Mouse (Mus musculus): ENCODE data around the gene Fras1.

The Fras1 gene

DNA sequence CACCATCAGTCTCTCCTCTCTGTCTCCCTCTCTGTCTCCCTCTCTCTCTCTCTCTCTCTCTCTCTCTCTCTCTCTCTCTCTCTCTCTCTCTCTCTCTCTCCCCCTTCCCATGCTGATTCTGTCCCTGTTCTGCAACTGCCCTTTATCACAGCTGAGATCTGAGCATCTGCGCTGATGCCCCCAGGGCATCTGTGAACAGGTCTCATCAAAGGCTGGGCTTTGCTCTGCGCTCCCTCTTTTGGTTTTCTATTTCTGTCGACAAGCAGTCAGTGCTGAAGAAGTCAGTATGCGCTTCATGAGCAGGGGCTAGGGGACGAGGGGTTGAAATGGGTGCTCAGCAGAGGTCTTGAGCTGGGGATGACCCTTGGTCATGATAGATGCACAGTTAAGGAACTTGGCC, 206.2 kb downstream of the Fras1 start:
- DNase-seq (ENCODE audit: low read depth): no peak

DNA sequence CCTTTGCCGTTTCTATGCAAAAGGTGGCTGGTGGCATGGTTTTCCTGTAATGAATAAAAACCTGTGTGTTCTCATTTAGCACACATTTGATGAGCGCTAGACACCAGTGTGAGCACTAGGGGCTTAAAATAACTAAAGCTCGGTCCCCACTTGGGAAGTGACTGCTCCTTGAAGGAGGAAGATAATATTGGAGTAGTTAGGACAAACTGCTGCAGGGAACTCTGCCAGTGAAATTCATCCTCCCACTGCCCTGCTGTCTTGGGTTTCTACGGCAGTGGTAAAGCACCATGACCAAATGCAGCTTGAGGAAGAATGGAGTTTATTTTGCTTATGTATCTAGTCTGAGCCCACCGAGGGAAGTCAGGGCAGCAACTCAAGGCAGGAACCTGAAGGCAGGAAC, 211.0 kb downstream of the Fras1 start:
- no peak for DNase-seq (ENCODE audit: low read depth)

DNA sequence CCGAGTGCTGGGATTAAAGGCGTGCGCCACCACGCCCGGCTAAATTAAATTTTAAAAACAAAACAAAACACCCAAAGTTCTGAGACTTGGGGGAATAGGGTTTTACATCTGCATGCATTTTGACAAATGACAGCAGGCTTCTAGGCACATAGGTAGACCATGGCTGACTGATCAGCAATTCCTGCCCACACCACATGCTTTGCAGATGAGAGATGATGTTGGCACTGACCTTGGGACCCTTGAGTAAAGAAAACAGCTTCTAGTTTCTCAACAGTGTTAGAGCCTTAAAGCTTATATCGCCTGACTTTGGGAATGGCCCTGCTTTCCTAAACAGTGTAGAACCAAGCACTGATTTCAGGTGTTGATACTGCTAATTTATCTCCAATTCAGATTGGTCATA, 216.9 kb downstream of the Fras1 start:
- DNase-seq (ENCODE audit: low read depth): no peak

GRCm38 (mm10) chr5:96595793-96596192, 222.0 kb downstream of the Fras1 start:
- no peak for DNase-seq (ENCODE audit: low read depth)

DNA sequence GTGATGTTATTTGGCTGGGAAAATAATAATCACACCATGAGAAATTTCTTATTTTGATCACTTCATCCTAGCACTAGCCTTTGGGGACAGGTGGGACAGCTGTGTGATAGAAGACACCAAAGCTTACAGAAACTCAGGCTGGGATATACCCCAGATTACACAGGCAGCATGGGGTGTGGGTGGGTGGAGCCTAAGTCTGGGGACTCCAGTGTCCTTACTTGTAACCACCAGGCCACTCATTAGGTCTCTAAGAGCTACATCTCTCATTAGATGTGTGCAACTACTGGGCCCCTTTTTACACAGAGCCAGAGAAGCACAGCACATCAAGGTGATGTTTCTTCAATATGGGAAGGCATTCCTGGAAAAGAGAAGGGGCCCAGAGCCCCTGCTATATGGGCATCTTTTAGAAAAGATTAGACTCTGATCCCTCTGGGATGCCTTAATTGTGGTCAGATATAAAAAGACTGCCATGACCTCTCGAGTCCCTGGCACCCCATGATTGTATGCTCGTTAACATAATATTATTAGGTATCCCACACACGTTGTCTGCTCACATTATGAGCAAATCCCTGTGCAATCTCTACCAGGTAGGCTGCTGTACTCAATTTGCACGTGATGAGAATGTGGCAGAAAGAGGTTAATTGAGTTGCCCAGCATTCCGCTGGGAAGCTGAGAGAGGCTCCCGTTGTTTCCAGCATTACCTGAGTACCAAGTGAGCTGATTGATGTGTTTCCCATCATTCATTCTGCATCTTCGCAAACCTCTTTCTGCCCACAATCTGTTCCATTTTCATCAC, 230.4 kb downstream of the Fras1 start:
- DNase-seq (ENCODE audit: low read depth): no peak

DNA sequence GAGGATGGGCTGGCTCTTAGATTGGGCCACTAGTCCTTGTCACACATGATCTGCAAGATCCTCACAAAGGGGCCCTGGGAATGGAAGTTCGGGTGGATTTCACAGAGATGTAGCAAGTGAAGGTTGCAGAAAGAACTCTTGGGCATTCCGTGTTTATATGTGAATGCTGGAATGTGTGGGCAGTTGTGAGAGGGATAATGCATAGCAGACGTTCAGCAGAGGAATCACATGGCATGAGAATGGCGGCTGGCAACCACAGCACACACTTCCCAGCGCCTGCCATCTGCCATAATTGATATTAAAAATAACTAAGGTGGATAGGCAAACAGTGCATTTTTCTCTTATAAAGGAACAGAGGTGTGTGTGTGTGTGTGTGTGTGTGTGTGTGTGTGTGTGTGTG, 234.3 kb downstream of the Fras1 start:
- DNase-seq (ENCODE audit: low read depth): no peak

GRCm38 (mm10) chr5:96608581-96609280, 235.0 kb downstream of the Fras1 start:
- DNase-seq (ENCODE audit: low read depth): no peak

- DNase-seq (ENCODE audit: low read depth): no peak
These were observed 238.3 kb downstream of the Fras1 start for GRCm38 (mm10) chr5:96612077-96612476.

- no peak for DNase-seq (ENCODE audit: low read depth)
These were observed 243.3 kb downstream of the Fras1 start for GRCm38 (mm10) chr5:96616954-96617646.

DNA sequence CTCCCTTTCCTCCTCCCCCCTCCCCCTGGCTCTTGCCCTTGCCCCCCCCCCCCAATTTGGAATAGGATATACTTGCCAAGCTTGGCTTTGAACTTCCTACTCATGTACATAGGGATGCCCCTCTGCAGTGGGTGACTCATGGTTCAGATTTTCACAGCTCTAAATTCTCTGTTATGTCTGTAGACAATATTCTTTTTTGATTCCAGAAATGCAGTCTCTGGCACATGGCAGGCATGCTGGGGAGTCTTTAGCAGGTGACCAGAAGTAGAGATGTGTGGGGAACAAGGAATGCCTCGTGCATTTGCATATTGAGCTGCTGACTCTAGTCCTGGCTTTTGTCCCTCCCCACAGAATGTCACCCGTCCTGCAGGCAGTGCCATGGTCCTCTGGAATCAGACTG, 244.3 kb downstream of the Fras1 start:
- no peak for DNase-seq (ENCODE audit: low read depth)

- DNase-seq (ENCODE audit: low read depth): no peak
These were observed 246.5 kb downstream of the Fras1 start for GRCm38 (mm10) chr5:96620209-96620608.

DNA sequence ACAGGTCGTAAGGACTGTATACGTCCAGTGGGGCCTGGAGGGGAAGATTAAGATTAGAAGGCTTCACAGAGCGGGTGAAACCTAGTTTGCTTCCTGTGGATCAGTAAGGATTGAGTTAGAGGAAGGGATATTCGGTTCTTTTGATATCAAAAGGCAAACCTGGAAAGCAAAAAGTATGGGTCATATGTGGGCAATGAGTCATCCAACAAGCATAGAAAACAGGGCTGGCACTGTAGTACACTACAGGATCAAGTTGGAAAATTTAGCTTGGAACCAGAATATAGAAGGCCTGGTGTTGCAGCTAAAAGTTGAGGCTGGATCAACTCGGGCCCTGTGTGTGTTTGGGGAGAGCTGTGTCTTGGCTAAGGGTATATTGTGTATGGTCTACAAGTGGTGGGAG, 246.9 kb downstream of the Fras1 start:
- no peak for DNase-seq (ENCODE audit: low read depth)

- no peak for DNase-seq (ENCODE audit: low read depth)
These were observed 249.0 kb downstream of the Fras1 start for GRCm38 (mm10) chr5:96622604-96623352.

DNA sequence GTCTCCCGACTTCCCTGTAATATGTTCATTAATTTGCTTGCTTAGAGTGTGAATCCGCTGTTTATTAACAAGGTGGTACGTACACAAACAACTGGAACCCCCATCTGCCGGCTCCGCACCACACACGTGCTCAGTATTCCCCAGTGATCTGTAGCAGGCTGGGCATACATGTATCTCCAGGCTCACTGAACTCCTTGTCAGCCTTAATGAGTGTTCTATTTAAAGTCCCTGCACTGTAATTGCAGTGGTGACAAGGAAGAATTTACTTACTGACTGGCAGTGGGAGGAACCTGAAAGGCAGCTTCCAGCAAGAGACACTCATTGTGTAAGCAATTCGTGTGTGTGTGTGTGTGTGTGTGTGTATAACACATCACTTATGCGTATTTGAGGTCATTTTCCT, 256.1 kb downstream of the Fras1 start:
- no peak for DNase-seq (ENCODE audit: low read depth)

DNA sequence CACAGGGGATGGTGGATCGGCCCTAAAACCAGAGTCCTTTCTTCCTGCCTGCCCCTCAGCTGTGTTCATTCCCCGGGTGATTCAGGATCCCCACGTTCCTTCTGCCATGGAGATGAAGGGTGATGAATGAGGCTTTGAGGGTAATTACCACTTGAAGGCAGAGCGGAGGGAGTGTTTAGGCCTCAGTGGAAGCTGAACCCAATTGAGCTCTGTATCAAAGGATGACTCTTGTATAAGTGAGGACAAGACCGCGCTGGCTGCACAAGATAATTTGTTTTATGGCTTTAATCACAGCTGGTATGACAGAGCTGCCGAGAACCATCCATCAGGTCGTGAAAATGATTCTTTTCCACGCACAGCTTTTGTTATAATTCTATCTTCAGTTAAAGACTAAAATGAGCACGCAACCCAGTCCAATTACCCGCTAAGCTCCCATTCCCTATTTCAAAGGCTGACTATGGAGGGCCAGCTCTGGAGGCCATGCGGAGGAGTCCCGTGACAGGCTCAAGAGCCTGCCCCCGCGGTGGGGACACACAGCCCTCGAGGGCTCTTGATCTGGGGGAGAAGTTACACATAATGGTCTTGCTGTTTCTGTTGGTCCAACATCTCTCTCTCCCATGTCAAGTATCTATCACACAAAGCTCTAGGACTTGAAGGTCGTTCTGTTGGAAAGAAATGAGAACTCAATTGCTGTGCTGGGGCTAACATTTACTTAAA, 261.5 kb downstream of the Fras1 start:
- no peak for DNase-seq (ENCODE audit: low read depth)

GRCm38 (mm10) chr5:96635866-96636265, 262.1 kb downstream of the Fras1 start:
- no peak for DNase-seq (ENCODE audit: low read depth)

DNA sequence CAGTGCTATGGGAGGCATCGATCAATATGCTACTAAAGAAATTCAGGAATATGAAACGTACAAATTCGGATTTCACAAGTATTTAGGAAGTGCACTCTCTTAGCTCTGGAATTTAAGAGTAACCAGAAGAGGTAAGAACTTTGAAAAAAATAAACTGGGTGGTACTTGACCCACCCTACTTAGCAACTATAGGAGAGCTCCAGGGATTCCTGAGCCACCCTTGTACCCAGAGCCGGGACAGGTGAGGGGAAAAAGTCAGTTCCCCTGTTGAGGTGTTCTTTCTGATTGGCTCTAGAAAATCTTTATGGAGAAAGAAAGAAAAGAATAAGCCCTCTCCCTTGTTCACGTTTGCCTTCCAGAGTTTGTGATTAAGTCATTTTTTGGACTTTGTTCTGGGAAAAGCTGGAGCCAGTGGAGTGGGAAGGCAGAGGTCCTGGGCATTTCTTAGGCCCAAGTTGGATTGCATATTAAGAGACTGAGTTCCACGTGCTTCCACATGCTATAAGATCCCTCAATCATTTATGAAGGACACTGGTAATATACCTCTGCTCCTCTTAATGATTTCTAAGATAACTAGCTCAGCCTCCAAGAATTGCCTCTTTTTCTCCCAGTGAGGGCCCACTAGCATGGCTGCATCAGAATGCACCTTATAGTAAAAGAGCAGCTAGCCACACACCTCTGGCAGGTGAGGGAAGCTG, 265.6 kb downstream of the Fras1 start:
- DNase-seq (ENCODE audit: low read depth): no peak

DNA sequence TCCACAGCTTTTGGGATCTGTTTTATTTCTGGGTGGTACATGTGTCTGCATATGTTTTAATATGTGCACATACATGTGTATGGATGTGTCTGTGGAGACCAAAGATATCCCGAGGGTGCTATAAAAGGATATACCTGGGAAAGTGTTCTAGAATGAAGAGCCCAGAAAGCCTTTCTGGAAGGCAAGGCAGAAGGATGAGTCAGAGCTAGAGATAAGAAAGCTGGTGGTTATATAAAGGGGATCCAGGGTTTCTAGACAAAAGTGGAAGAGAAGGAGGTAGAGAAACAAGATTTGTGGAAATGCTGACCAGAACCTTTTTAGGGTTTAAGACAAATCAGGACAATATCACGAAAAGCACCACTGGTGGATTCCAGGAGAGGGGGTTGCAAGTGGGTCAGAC, 267.5 kb downstream of the Fras1 start:
- no peak for DNase-seq (ENCODE audit: low read depth)

DNA sequence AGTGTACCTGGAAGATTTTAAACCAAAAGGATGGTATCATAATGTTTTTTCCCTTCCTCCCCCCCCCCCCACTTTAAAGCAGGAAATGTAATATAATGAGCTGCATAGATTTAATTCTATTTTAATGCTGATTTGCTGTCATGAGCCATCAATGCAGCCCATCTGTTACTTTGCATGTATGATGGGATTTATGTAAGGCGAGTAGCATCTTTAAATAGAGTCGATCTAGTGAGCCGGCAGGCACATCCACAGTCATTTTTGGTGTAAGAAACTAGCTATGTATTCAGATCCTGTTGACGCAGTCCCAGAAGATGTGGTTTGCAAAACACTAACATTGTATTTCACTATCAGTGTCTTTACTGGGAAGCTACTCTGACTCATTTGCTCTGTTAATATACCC, 301.9 kb downstream of the Fras1 start:
- no peak for DNase-seq (ENCODE audit: low read depth)

DNA sequence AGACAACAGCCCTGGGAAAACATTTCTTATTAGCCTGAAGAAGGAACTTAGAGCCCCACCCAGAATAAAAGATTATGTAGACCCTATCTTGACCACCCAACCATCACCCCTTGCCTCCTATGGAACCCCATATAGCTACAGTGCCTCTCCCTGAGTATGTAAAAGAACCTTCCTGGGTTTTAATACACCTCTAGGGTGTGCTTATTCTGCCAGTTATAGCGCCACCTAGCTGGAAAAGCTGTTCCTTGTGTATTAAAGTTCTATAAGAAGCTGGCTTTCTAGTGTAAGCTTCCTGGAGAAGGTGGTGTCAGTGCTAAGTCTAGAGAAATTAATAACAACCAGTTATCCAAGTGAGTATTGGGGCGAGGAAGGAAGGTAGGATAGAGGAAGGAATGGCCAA, 303.7 kb downstream of the Fras1 start:
- DNase-seq (ENCODE audit: low read depth): peak; percentile 25

GRCm38 (mm10) chr5:96681085-96681484, 307.3 kb downstream of the Fras1 start:
- DNase-seq (ENCODE audit: low read depth): no peak

All from c-Kit-positive CD71-negative TER-119-negative erythroid progenitor cells, embryonic 14.5 days (primary cell).